Mouse (Mus musculus): Measurements from ENCODE around the gene Rtn4rl1.

Rtn4rl1 gene

GRCm38 (mm10) chr11:75214081-75214950 lies 20.7 kb downstream of the Rtn4rl1 start:
- DNase-seq = no peak

GRCm38 (mm10) chr11:75220115-75220514 lies 26.5 kb downstream of the Rtn4rl1 start:
- DNase-seq = peak; percentile 36

GRCm38 (mm10) chr11:75220517-75221145 lies 27.0 kb downstream of the Rtn4rl1 start:
- no peak for DNase-seq

GRCm38 (mm10) chr11:75224062-75224461 lies 30.5 kb downstream of the Rtn4rl1 start:
- DNase-seq = no peak

GRCm38 (mm10) chr11:75224835-75225234 lies 31.3 kb downstream of the Rtn4rl1 start:
- DNase-seq = no peak

- DNase-seq = no peak
These were observed 34.0 kb downstream of the Rtn4rl1 start for GRCm38 (mm10) chr11:75227632-75228031.

GRCm38 (mm10) chr11:75229289-75229688 lies 35.7 kb downstream of the Rtn4rl1 start:
- no peak for DNase-seq

GRCm38 (mm10) chr11:75230272-75230760 lies 36.7 kb downstream of the Rtn4rl1 start:
- DNase-seq = no peak

GRCm38 (mm10) chr11:75231756-75232155 lies 38.2 kb downstream of the Rtn4rl1 start:
- peak; percentile 82 for DNase-seq

GRCm38 (mm10) chr11:75232434-75232833 lies 38.9 kb downstream of the Rtn4rl1 start:
- no peak for DNase-seq

GRCm38 (mm10) chr11:75234745-75235144 lies 41.2 kb downstream of the Rtn4rl1 start:
- DNase-seq = peak; percentile 32

GRCm38 (mm10) chr11:75240158-75240934 lies 46.8 kb downstream of the Rtn4rl1 start:
- peak; percentile 77 for DNase-seq

- no peak for DNase-seq
These were observed 49.2 kb downstream of the Rtn4rl1 start for GRCm38 (mm10) chr11:75242710-75243255.

- DNase-seq = no peak
These were observed 51.0 kb downstream of the Rtn4rl1 start for GRCm38 (mm10) chr11:75244368-75245275.

- DNase-seq = peak; percentile 43
These were observed 52.1 kb downstream of the Rtn4rl1 start for GRCm38 (mm10) chr11:75245372-75246330.

GRCm38 (mm10) chr11:75246589-75246988 lies 53.0 kb downstream of the Rtn4rl1 start:
- DNase-seq = peak; percentile 76

GRCm38 (mm10) chr11:75247137-75247730 lies 53.7 kb downstream of the Rtn4rl1 start:
- DNase-seq = no peak

- DNase-seq = no peak
These were observed 56.0 kb downstream of the Rtn4rl1 start for GRCm38 (mm10) chr11:75249588-75249987.

- no peak for DNase-seq
These were observed 57.5 kb downstream of the Rtn4rl1 start for GRCm38 (mm10) chr11:75251006-75251512.

- DNase-seq = no peak
These were observed 58.0 kb downstream of the Rtn4rl1 start for GRCm38 (mm10) chr11:75251557-75252070.
